Mouse (Mus musculus): ENCODE data around the gene Reps2. TPM values are rescaled to one million over a fixed set of nuclear protein-coding genes. Genes with fewer than 3 reads are reported as not detected.

Reps2 gene
- 1 to 10 TPM; 2.5 to 4.2 TPM for total RNA-seq (2023)

DNA sequence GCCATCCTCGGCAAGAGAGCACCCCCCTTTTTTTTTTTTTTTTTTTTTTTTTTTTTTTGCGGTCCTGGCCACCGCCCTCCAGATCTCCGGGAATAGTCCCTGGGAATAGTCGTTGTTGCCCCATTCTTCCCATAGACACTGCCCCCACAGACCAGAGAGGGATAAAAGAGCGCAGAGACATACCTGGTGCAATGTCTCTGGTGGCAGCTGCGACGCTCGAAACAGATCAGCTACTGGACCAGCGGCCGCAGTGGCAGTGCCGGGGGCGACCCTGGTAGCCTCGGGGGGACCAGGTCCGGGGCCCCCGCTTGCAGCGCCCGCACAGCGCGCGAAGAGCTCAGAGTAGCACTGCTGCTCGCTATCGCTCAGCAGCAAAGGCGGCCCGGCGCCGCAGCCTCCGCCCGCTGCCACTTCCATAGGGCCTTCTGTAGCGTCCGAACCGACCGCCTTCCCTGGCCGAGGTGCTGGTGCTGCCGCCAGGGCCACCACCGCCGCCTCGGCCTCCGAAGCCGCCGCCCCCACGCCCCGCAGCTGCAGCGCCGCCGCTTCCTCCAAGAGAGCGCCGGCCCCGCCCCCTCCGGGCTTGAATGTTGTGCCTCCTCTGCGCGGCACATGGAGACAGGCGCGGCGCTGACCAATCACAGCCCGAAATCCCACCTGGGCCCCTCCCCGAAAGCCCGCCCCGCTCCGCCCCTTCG lies at the start of gene Reps2:
TSS of gene Reps2 (minus strand) at position 559 of the 698 bp plus-strand sequence.

Other genes with a start within 250 kb of the Reps2 start
- 10 to 100 TPM; 57.1 to 63.5 TPM for gene Rbbp7, start 116.8 kb upstream of the Reps2 start, total RNA-seq (2023)
- gene Txlng, start 185.8 kb upstream of the Reps2 start, total RNA-seq (2023): 1 to 10 TPM; 9.2 to 9.5 TPM
- gene Syap1, start 244.8 kb upstream of the Reps2 start, total RNA-seq (2023): 10 to 100 TPM; 30.5 to 34.1 TPM

Measured in neutrophil, adult 83 days (primary cell).